Comparison of ENCODE assay signal across 8 mouse cellular contexts in the genomic region with DNA sequence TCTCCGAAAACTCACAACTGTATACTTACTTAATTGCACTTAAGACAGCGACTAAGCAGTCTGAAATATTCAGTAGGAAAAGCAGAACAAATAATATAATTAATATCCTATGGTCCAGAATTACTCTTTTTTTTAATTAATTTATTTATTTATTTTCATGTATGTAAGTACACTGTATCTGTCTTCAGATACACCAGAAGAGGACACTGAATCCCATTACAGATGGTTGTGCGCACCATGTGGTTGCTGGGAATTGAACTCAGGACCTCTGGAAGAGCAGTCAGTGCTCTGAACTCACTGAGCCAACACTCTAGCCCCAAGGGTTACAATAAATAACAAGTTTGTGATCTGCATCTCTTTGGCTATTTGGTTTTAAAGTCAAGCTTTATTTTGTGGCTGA. TPM values are rescaled to one million over a fixed set of nuclear protein-coding genes. Genes with fewer than 3 reads are reported as not detected.
DNase-seq lines count a peak whose midpoint lies in the region; ATAC-seq lines count a peak whose summit lies in the region.

No protein-coding gene starts in this region.

- peak overlapping the region; percentile 82 for H3K4me2 ChIP-seq in intestine, embryonic 14.5 days (ENCODE audit: low read length)
- no peak overlapping the region for H3K4me2 ChIP-seq in intestine, embryonic 15.5 days (replicated peaks)
- H3K4me2 ChIP-seq in embryonic facial prominence, embryonic 12.5 days (replicated peaks) = peak overlapping the region; percentile 85; the same call in 1 of the 2 replicates
- peak overlapping the region; percentile 77; the same call in 1 of the 2 replicates for H3K4me2 ChIP-seq in hindbrain, embryonic 12.5 days (replicated peaks)
- H3K4me2 ChIP-seq in midbrain, embryonic 11.5 days = no peak overlapping the region

- WGBS in intestine, embryonic 14.5 days = 84% methylated on average over 3 of the region's 3 CpGs
- WGBS in intestine, embryonic 15.5 days = 87% methylated on average over 3 of the region's 3 CpGs
- 82% methylated on average over 3 of the region's 3 CpGs for WGBS in embryonic facial prominence, embryonic 12.5 days
- 84% methylated on average over 3 of the region's 3 CpGs for WGBS in hindbrain, embryonic 12.5 days
- 83% methylated on average over 3 of the region's 3 CpGs for WGBS in midbrain, embryonic 11.5 days

- no peaks in the 10 kb centered on the region for H3K9me3 ChIP-seq in intestine, embryonic 14.5 days (ENCODE audit: control insufficient read depth, low read length)
- no peaks in the 10 kb centered on the region for H3K9me3 ChIP-seq in intestine, embryonic 15.5 days
- H3K9me3 ChIP-seq in embryonic facial prominence, embryonic 12.5 days = no peaks in the 10 kb centered on the region
- H3K9me3 ChIP-seq in hindbrain, embryonic 12.5 days (replicated peaks) = no peaks in the 10 kb centered on the region
- H3K9me3 ChIP-seq in midbrain, embryonic 11.5 days (ENCODE audit: control insufficient read depth, low read length) = no peaks in the 10 kb centered on the region

- no peak overlapping the region for H3K4me3 ChIP-seq in intestine, embryonic 14.5 days (ENCODE audit: low read depth, low read length)
- no peak overlapping the region for H3K4me3 ChIP-seq in intestine, embryonic 15.5 days (replicated peaks)
- H3K4me3 ChIP-seq in embryonic facial prominence, embryonic 12.5 days = no peak overlapping the region
- no peak overlapping the region for H3K4me3 ChIP-seq in hindbrain, embryonic 12.5 days
- H3K4me3 ChIP-seq in midbrain, embryonic 11.5 days (ENCODE audit: low read depth, low read length) = no peak overlapping the region

- no peak for DNase-seq in intestine, embryonic 14.5 days (ENCODE audit: low spot score)
- no peak for DNase-seq in midbrain, embryonic 11.5 days (ENCODE audit: low spot score, missing footprints)
- DNase-seq in spleen, postnatal 36 days (ENCODE audit: low spot score in 2 of 2) = no peak
- DNase-seq in spleen, adult 18-20 months = no peak

- ATAC-seq in intestine, embryonic 14.5 days (replicated peaks; ENCODE audit: low FRiP score, low TSS enrichment, low read depth) = no peak
- no peak for ATAC-seq in intestine, embryonic 15.5 days
- no peak for ATAC-seq in embryonic facial prominence, embryonic 12.5 days (ENCODE audit: insufficient number of reproducible peaks, insufficient read depth, low FRiP score, low TSS enrichment)
- peak; percentile 51; the same call in 1 of the 2 replicates for ATAC-seq in hindbrain, embryonic 12.5 days (ENCODE audit: low FRiP score)
- peak; percentile 40; the same call in 1 of the 2 replicates for ATAC-seq in midbrain, embryonic 11.5 days (ENCODE audit: low FRiP score)
- ATAC-seq in CD4-positive, CD25-positive, alpha-beta regulatory T cell, adult 4 months = no peak

- no peak overlapping the region for H3K27ac ChIP-seq in intestine, embryonic 14.5 days (ENCODE audit: low read depth)
- no peak overlapping the region for H3K27ac ChIP-seq in intestine, embryonic 15.5 days
- H3K27ac ChIP-seq in embryonic facial prominence, embryonic 12.5 days = no peak overlapping the region
- no peak overlapping the region for H3K27ac ChIP-seq in hindbrain, embryonic 12.5 days
- H3K27ac ChIP-seq in midbrain, embryonic 11.5 days (ENCODE audit: low read depth, low read length) = no peak overlapping the region

- no peak overlapping the region for H3K9ac ChIP-seq in intestine, embryonic 14.5 days (ENCODE audit: low read length)
- H3K9ac ChIP-seq in intestine, embryonic 15.5 days = no peak overlapping the region
- no peak overlapping the region for H3K9ac ChIP-seq in embryonic facial prominence, embryonic 12.5 days
- H3K9ac ChIP-seq in hindbrain, embryonic 12.5 days = no peak overlapping the region
- H3K9ac ChIP-seq in midbrain, embryonic 11.5 days (ENCODE audit: low read length) = no peak overlapping the region

- no peaks in the 10 kb centered on the region for H3K27me3 ChIP-seq in intestine, embryonic 14.5 days (replicated peaks; ENCODE audit: control insufficient read depth, insufficient read depth, low read length)
- H3K27me3 ChIP-seq in intestine, embryonic 15.5 days (replicated peaks) = no peaks in the 10 kb centered on the region
- H3K27me3 ChIP-seq in embryonic facial prominence, embryonic 12.5 days = no peaks in the 10 kb centered on the region
- H3K27me3 ChIP-seq in hindbrain, embryonic 12.5 days = no peaks in the 10 kb centered on the region
- no peaks in the 10 kb centered on the region for H3K27me3 ChIP-seq in midbrain, embryonic 11.5 days (ENCODE audit: control insufficient read depth, insufficient read depth, low read length)

- no peaks in the 10 kb centered on the region for H3K36me3 ChIP-seq in intestine, embryonic 14.5 days (ENCODE audit: control insufficient read depth, insufficient read depth, low read length)
- H3K36me3 ChIP-seq in intestine, embryonic 15.5 days = no peaks in the 10 kb centered on the region
- no peaks in the 10 kb centered on the region for H3K36me3 ChIP-seq in embryonic facial prominence, embryonic 12.5 days
- H3K36me3 ChIP-seq in hindbrain, embryonic 12.5 days = no peaks in the 10 kb centered on the region
- H3K36me3 ChIP-seq in midbrain, embryonic 11.5 days (ENCODE audit: control insufficient read depth, insufficient read depth, low read length) = no peaks in the 10 kb centered on the region

- H3K4me1 ChIP-seq in intestine, embryonic 14.5 days (replicated peaks; ENCODE audit: control insufficient read depth, insufficient read depth, low read length) = no peaks in the 10 kb centered on the region; the same call in 1 of the 2 replicates
- no peaks in the 10 kb centered on the region for H3K4me1 ChIP-seq in intestine, embryonic 15.5 days (replicated peaks)
- 0 out of 2 replicates have a peak, but pooled peaks cover 3% of the 10 kb centered on the region for H3K4me1 ChIP-seq in embryonic facial prominence, embryonic 12.5 days
- 0 out of 2 replicates have a peak, but pooled peaks cover 2% of the 10 kb centered on the region for H3K4me1 ChIP-seq in hindbrain, embryonic 12.5 days
- H3K4me1 ChIP-seq in midbrain, embryonic 11.5 days (ENCODE audit: control insufficient read depth, insufficient read depth, low read length) = no peaks in the 10 kb centered on the region

RNA-seq across cellular contexts. Expression of a gene that starts 0.4 kb away (rescaled TPM):
- 0.16 and 0.34 TPM in 2 replicates for polyA plus RNA-seq in intestine, embryonic 14.5 days (2014; fragmentation: Nextera tagmentation; extraction: Ambion mirVana)
- 0.35 and 0.39 TPM in 2 replicates for polyA plus RNA-seq in intestine, embryonic 15.5 days (2015; fragmentation: Nextera tagmentation; extraction: Ambion mirVana)
- 0.60 and 0.62 TPM in 2 replicates for polyA plus RNA-seq in embryonic facial prominence, embryonic 12.5 days (2016; fragmentation: Nextera tagmentation; extraction: Ambion mirVana)
- polyA plus RNA-seq in hindbrain, embryonic 12.5 days (2016; fragmentation: Nextera tagmentation; extraction: Ambion mirVana) = 7.5 and 8.6 TPM in 2 replicates
- polyA plus RNA-seq in midbrain, embryonic 11.5 days (2014; fragmentation: Nextera tagmentation; extraction: Ambion mirVana) = 1.9 and 2.2 TPM in 2 replicates
- polyA plus RNA-seq in CD4-positive, CD25-positive, alpha-beta regulatory T cell, adult 4 months (2017; shearing (Covaris generic)) = not detected

RNA-seq across cellular contexts. Expression of a gene that starts 34.1 kb away (rescaled TPM):
- not detected in 2 replicates for polyA plus RNA-seq in intestine, embryonic 14.5 days (2014; fragmentation: Nextera tagmentation; extraction: Ambion mirVana)
- polyA plus RNA-seq in intestine, embryonic 15.5 days (2015; fragmentation: Nextera tagmentation; extraction: Ambion mirVana) = 0.50 and 0.53 TPM in 2 replicates
- polyA plus RNA-seq in embryonic facial prominence, embryonic 12.5 days (2016; fragmentation: Nextera tagmentation; extraction: Ambion mirVana) = not detected in 2 replicates
- polyA plus RNA-seq in hindbrain, embryonic 12.5 days (2016; fragmentation: Nextera tagmentation; extraction: Ambion mirVana) = not detected in 2 replicates
- polyA plus RNA-seq in midbrain, embryonic 11.5 days (2014; fragmentation: Nextera tagmentation; extraction: Ambion mirVana) = not detected in 2 replicates
- not detected for polyA plus RNA-seq in CD4-positive, CD25-positive, alpha-beta regulatory T cell, adult 4 months (2017; shearing (Covaris generic))

RNA-seq across cellular contexts. Expression of a gene that starts 40.9 kb away (rescaled TPM):
- 64.0 and 64.3 TPM in 2 replicates for polyA plus RNA-seq in intestine, embryonic 14.5 days (2014; fragmentation: Nextera tagmentation; extraction: Ambion mirVana)
- polyA plus RNA-seq in intestine, embryonic 15.5 days (2015; fragmentation: Nextera tagmentation; extraction: Ambion mirVana) = 51.1 and 54.0 TPM in 2 replicates
- polyA plus RNA-seq in embryonic facial prominence, embryonic 12.5 days (2016; fragmentation: Nextera tagmentation; extraction: Ambion mirVana) = 82.7 and 87.1 TPM in 2 replicates
- 74.2 and 81.7 TPM in 2 replicates for polyA plus RNA-seq in hindbrain, embryonic 12.5 days (2016; fragmentation: Nextera tagmentation; extraction: Ambion mirVana)
- polyA plus RNA-seq in midbrain, embryonic 11.5 days (2014; fragmentation: Nextera tagmentation; extraction: Ambion mirVana) = 50.0 and 56.7 TPM in 2 replicates
- 10 to 100 TPM; 54.8 to 75.6 TPM for polyA plus RNA-seq in CD4-positive, CD25-positive, alpha-beta regulatory T cell, adult 4 months (2017; shearing (Covaris generic))

RNA-seq across cellular contexts. Expression of a gene that starts 41.0 kb away (rescaled TPM):
- 1.9 and 2.1 TPM in 2 replicates for polyA plus RNA-seq in intestine, embryonic 14.5 days (2014; fragmentation: Nextera tagmentation; extraction: Ambion mirVana)
- polyA plus RNA-seq in intestine, embryonic 15.5 days (2015; fragmentation: Nextera tagmentation; extraction: Ambion mirVana) = 1.5 and 1.6 TPM in 2 replicates
- 1.7 and 2.3 TPM in 2 replicates for polyA plus RNA-seq in embryonic facial prominence, embryonic 12.5 days (2016; fragmentation: Nextera tagmentation; extraction: Ambion mirVana)
- 1.6 and 2.5 TPM in 2 replicates for polyA plus RNA-seq in hindbrain, embryonic 12.5 days (2016; fragmentation: Nextera tagmentation; extraction: Ambion mirVana)
- polyA plus RNA-seq in midbrain, embryonic 11.5 days (2014; fragmentation: Nextera tagmentation; extraction: Ambion mirVana) = 0.96 and 1.5 TPM in 2 replicates
- polyA plus RNA-seq in CD4-positive, CD25-positive, alpha-beta regulatory T cell, adult 4 months (2017; shearing (Covaris generic)) = 1 to 10 TPM in 1 of 2 experiments, not detected in 1; 3.0 TPM

Comparison
In these comparisons a context has a peak if more than half of its experiments do, and no peak if none do; other contexts are left out.
1. H3K4me2 ChIP-seq: peak in intestine, embryonic 14.5 days (single experiment), embryonic facial prominence, embryonic 12.5 days (single experiment) and hindbrain, embryonic 12.5 days (single experiment); none in intestine, embryonic 15.5 days (single experiment) and midbrain, embryonic 11.5 days (single experiment).
2. ATAC-seq: peak in hindbrain, embryonic 12.5 days (single experiment) and midbrain, embryonic 11.5 days (single experiment); none in intestine, embryonic 14.5 days (single experiment), intestine, embryonic 15.5 days (single experiment), embryonic facial prominence, embryonic 12.5 days (single experiment) and CD4-positive, CD25-positive, alpha-beta regulatory T cell, adult 4 months (single experiment).